Mouse (Mus musculus) heart, embryonic 10.5 days (tissue): Measurements from ENCODE around the gene Cluap1. TPM values are rescaled to one million over a fixed set of nuclear protein-coding genes. Genes with fewer than 3 reads are reported as not detected.

Experiments used
- DNase-seq: peaks from one replicate; pipeline ENCODE4 v3.0.0-alpha.2; 2017; ENCODE audit warnings: low spot score
- H3K27ac ChIP-seq: fragments of 300-500 bp; sonication (generic); 2 replicates; pipeline ENCODE4 v1.5.1; 2016; ENCODE audit warnings: mild to moderate bottlenecking
- H3K27me3 ChIP-seq: fragments of 300-500 bp; sonication (generic); 2 replicates; pipeline ENCODE4 v1.6.1; 2016; ENCODE audit warnings: mild to moderate bottlenecking; ENCODE audit not compliant: poor library complexity, insufficient read depth, severe bottlenecking
- H3K36me3 ChIP-seq: fragments of 300-500 bp; sonication (generic); 2 replicates; pipeline ENCODE4 v1.6.1; 2016; ENCODE audit warnings: mild to moderate bottlenecking, moderate library complexity
- H3K4me1 ChIP-seq: fragments of 300-500 bp; sonication (generic); 2 replicates; pipeline ENCODE4 v1.6.1; 2016; ENCODE audit warnings: mild to moderate bottlenecking
- H3K4me3 ChIP-seq: fragments of 300-500 bp; sonication (generic); 2 replicates; pipeline ENCODE4 v1.5.1; 2016; ENCODE audit warnings: mild to moderate bottlenecking, moderate library complexity
- H3K9me3 ChIP-seq: fragments of 300-500 bp; sonication (generic); 2 replicates; pipeline ENCODE4 v1.6.1; 2016; ENCODE audit warnings: mild to moderate bottlenecking, moderate library complexity
- WGBS: fragments of 180-500 bp; shearing (Covaris S2); methylation state at CpG from one replicate; pipeline ENCODE4 v1.1.7; 2016; 5-methylcytosine and 5-hydroxymethylcytosine counted together
- polyA plus RNA-seq: library from polyadenylated mRNA; unstranded; fragments of >200 nt; fragmentation: Nextera tagmentation; extraction: Ambion mirVana; gene quantifications from 2 replicates; pipeline ENCODE4 v1.2.1, GENCODE M21; 2016

Gene Cluap1
- polyA plus RNA-seq, 1 experiment from 2014 or later, result 16.1 TPM

GRCm38 (mm10) chr16:3896553-3896952 is 12.0 kb upstream of the Cluap1 start:
- no peak for DNase-seq
- Histone ChIP-seq H3K36me3 (peaks cover 62% of the 10 kb centered on the region), H3K27me3 (no peaks in the 10 kb centered on the region), H3K4me1 (peaks cover 8% of the 10 kb centered on the region; the same call in 1 of the 2 replicates), H3K27ac (no peak overlapping the region), H3K9me3 (no peaks in the 10 kb centered on the region), H3K4me3 (no peak overlapping the region)
- WGBS, result 96% methylated on average over 1 of the region's 1 CpGs

- Histone ChIP-seq H3K4me3 (no peak overlapping the region), H3K36me3 (peaks cover 48% of the 10 kb centered on the region), H3K9me3 (no peaks in the 10 kb centered on the region), H3K27me3 (no peaks in the 10 kb centered on the region), H3K4me1 (peaks cover 11% of the 10 kb centered on the region), H3K27ac (no peak overlapping the region)
- WGBS, result 72% methylated on average over 2 of the region's 2 CpGs
- DNase-seq, result no peak
These were observed 1.1 kb upstream of the Cluap1 start for GRCm38 (mm10) chr16:3907471-3907870.

GRCm38 (mm10) chr16:3909118-3909517 is 517 bp downstream of the Cluap1 start:
- no peaks in the 10 kb centered on the region for H3K27me3 ChIP-seq
- H3K4me3 ChIP-seq, result peak overlapping the region; percentile 63
- H3K27ac ChIP-seq, result peak overlapping the region; percentile 89
- H3K4me1 ChIP-seq, result peaks cover 11% of the 10 kb centered on the region
- WGBS, result 12% methylated on average over 20 of the region's 20 CpGs
- H3K9me3 ChIP-seq, result no peaks in the 10 kb centered on the region
- no peak for DNase-seq
- H3K36me3 ChIP-seq, result peaks cover 48% of the 10 kb centered on the region

GRCm38 (mm10) chr16:3920756-3921155 is 12.2 kb downstream of the Cluap1 start:
- peaks cover 44% of the 10 kb centered on the region for H3K36me3 ChIP-seq
- whole genome bisulfite sequencing, result 86% methylated on average over 2 of the region's 2 CpGs
- no peaks in the 10 kb centered on the region for H3K9me3 ChIP-seq
- no peak overlapping the region for H3K4me3 ChIP-seq
- H3K27me3 ChIP-seq, result no peaks in the 10 kb centered on the region
- DNase-seq, result no peak
- H3K4me1 ChIP-seq, result no peaks in the 10 kb centered on the region
- H3K27ac ChIP-seq, result no peak overlapping the region

GRCm38 (mm10) chr16:3923515-3923914 is 14.9 kb downstream of the Cluap1 start:
- WGBS, result 85% methylated on average over 3 of the region's 3 CpGs
- H3K27me3 ChIP-seq, result no peaks in the 10 kb centered on the region
- no peak overlapping the region for H3K4me3 ChIP-seq
- no peaks in the 10 kb centered on the region for H3K9me3 ChIP-seq
- H3K4me1 ChIP-seq, result no peaks in the 10 kb centered on the region
- H3K36me3 ChIP-seq, result peaks cover 42% of the 10 kb centered on the region
- DNase-seq, result no peak
- no peak overlapping the region for H3K27ac ChIP-seq

GRCm38 (mm10) chr16:3923966-3924365 is 15.4 kb downstream of the Cluap1 start:
- peaks cover 42% of the 10 kb centered on the region for H3K36me3 ChIP-seq
- H3K9me3 ChIP-seq, result no peaks in the 10 kb centered on the region
- no peak overlapping the region for H3K27ac ChIP-seq
- H3K4me3 ChIP-seq, result no peak overlapping the region
- H3K27me3 ChIP-seq, result no peaks in the 10 kb centered on the region
- DNase-seq, result no peak
- 79% methylated on average over 4 of the region's 4 CpGs for WGBS
- H3K4me1 ChIP-seq, result no peaks in the 10 kb centered on the region

- no peak for DNase-seq
- H3K36me3 ChIP-seq, result peaks cover 37% of the 10 kb centered on the region
- H3K27me3 ChIP-seq, result no peaks in the 10 kb centered on the region
- H3K4me1 ChIP-seq, result no peaks in the 10 kb centered on the region
- no peak overlapping the region for H3K27ac ChIP-seq
- 50% methylated on average over 1 of the region's 1 CpGs for WGBS
- no peak overlapping the region for H3K4me3 ChIP-seq
- H3K9me3 ChIP-seq, result no peaks in the 10 kb centered on the region
These were observed 20.0 kb downstream of the Cluap1 start for GRCm38 (mm10) chr16:3928582-3928981.

- Histone ChIP-seq H3K36me3 (peaks cover 37% of the 10 kb centered on the region), H3K4me1 (no peaks in the 10 kb centered on the region), H3K27me3 (no peaks in the 10 kb centered on the region), H3K9me3 (no peaks in the 10 kb centered on the region), H3K27ac (no peak overlapping the region), H3K4me3 (no peak overlapping the region)
- DNase-seq, result no peak
- WGBS, result 76% methylated on average over 7 of the region's 7 CpGs
These were observed 20.6 kb downstream of the Cluap1 start for GRCm38 (mm10) chr16:3929151-3929550.

- Histone ChIP-seq H3K36me3 (peaks cover 51% of the 10 kb centered on the region), H3K27me3 (no peaks in the 10 kb centered on the region), H3K4me3 (no peak overlapping the region), H3K9me3 (no peaks in the 10 kb centered on the region), H3K4me1 (no peaks in the 10 kb centered on the region), H3K27ac (no peak overlapping the region)
- DNase-seq, result no peak
- 89% methylated on average over 6 of the region's 6 CpGs for WGBS
These were observed 24.9 kb downstream of the Cluap1 start for GRCm38 (mm10) chr16:3933536-3933935.

GRCm38 (mm10) chr16:3934091-3934490 is 25.5 kb downstream of the Cluap1 start:
- no peaks in the 10 kb centered on the region for H3K4me1 ChIP-seq
- H3K27ac ChIP-seq, result no peak overlapping the region
- peaks cover 56% of the 10 kb centered on the region for H3K36me3 ChIP-seq
- no peaks in the 10 kb centered on the region for H3K27me3 ChIP-seq
- DNase-seq, result no peak
- no peaks in the 10 kb centered on the region for H3K9me3 ChIP-seq
- no peak overlapping the region for H3K4me3 ChIP-seq
- WGBS, result 91% methylated on average over 1 of the region's 1 CpGs

- WGBS, result 78% methylated on average over 4 of the region's 4 CpGs
- no peaks in the 10 kb centered on the region for H3K9me3 ChIP-seq
- H3K27ac ChIP-seq, result no peak overlapping the region
- DNase-seq, result no peak
- H3K36me3 ChIP-seq, result peaks cover 57% of the 10 kb centered on the region
- H3K4me3 ChIP-seq, result no peak overlapping the region
- no peaks in the 10 kb centered on the region for H3K27me3 ChIP-seq
- no peaks in the 10 kb centered on the region for H3K4me1 ChIP-seq
These were observed 26.1 kb downstream of the Cluap1 start for GRCm38 (mm10) chr16:3934701-3935100.

- Histone ChIP-seq H3K36me3 (no peaks in the 10 kb centered on the region), H3K27ac (no peak overlapping the region), H3K4me3 (no peak overlapping the region), H3K9me3 (no peaks in the 10 kb centered on the region), H3K4me1 (no peaks in the 10 kb centered on the region), H3K27me3 (no peaks in the 10 kb centered on the region)
- WGBS, result 75% methylated on average over 1 of the region's 1 CpGs
- no peak for DNase-seq
These were observed 42.5 kb downstream of the Cluap1 start for GRCm38 (mm10) chr16:3951141-3951540.

GRCm38 (mm10) chr16:3956369-3956768 is 47.8 kb downstream of the Cluap1 start:
- no peaks in the 10 kb centered on the region for H3K27me3 ChIP-seq
- WGBS, result 82% methylated on average over 6 of the region's 6 CpGs

GRCm38 (mm10) chr16:3959261-3959660 is 50.7 kb downstream of the Cluap1 start:
- H3K27me3 ChIP-seq, result 0 out of 2 replicates have a peak, but pooled peaks cover under 1% of the 10 kb centered on the region
- no peak for DNase-seq
- H3K4me1 ChIP-seq, result no peaks in the 10 kb centered on the region
- H3K4me3 ChIP-seq, result no peak overlapping the region
- H3K9me3 ChIP-seq, result no peaks in the 10 kb centered on the region
- H3K27ac ChIP-seq, result no peak overlapping the region
- no peaks in the 10 kb centered on the region for H3K36me3 ChIP-seq
- WGBS, result 55% methylated on average over 2 of the region's 2 CpGs

More at GRCm38 (mm10) chr16:3956369-3956768, 47.8 kb downstream of the Cluap1 start:
- Histone ChIP-seq H3K4me1 (no peaks in the 10 kb centered on the region), H3K36me3 (no peaks in the 10 kb centered on the region), H3K9me3 (no peaks in the 10 kb centered on the region), H3K27ac (no peak overlapping the region), H3K4me3 (no peak overlapping the region)
- no peak for DNase-seq
